Mouse (Mus musculus) liver, postnatal 0 days (tissue): Measurements from ENCODE around the gene Fyb.

Experiments
- CTCF ChIP-seq: sonication (generic); IDR thresholded peaks from 2 replicates; pipeline ENCODE4 v1.5.1; 2016; ENCODE audit warnings: antibody characterized with exemption, low read depth
- EP300 ChIP-seq: IDR thresholded peaks from 2 replicates; pipeline ENCODE4 v1.6.1; 2016; ENCODE audit warnings: antibody characterized with exemption, low read depth, mild to moderate bottlenecking

GRCm38 (mm10) chr15:6628431-6629077 is 105.9 kb downstream of the Fyb start:
- TF ChIP-seq CTCF (no peak), EP300 (no peak)
